Mouse (Mus musculus): Measurements from ENCODE around the gene Itln1. TPM values are rescaled to one million over a fixed set of nuclear protein-coding genes. Genes with fewer than 3 reads are reported as not detected.

The Itln1 gene
- total RNA-seq, 2 experiments from 2014 or later, result not detected

- no peak for DNase-seq (ENCODE audit: low spot score in 2 of 2)
Measured at GRCm38 (mm10) chr1:171470371-171470871, 64.7 kb downstream of the Itln1 start.

GRCm38 (mm10) chr1:171469678-171470077 is 65.4 kb downstream of the Itln1 start:
- no peak for DNase-seq (ENCODE audit: low spot score in 2 of 2)

Other genes starting within 250 kb of the Itln1 start
- gene Usp21, start 247.3 kb downstream of the Itln1 start, total RNA-seq (2021), result 10 to 100 TPM; 51.4 to 56.0 TPM
- 100 to 1,000 TPM; 138 to 155 TPM for gene Ufc1, start 240.3 kb downstream of the Itln1 start, total RNA-seq (2021)
- 10 to 100 TPM; 41.2 to 43.1 TPM for gene Dedd, start 206.1 kb downstream of the Itln1 start, total RNA-seq (2021)
- 10 to 100 TPM; 62.0 to 68.3 TPM for gene Nit1, start 189.6 kb downstream of the Itln1 start, total RNA-seq (2021)
- gene Pfdn2, start 189.6 kb downstream of the Itln1 start, total RNA-seq (2021), result 100 to 1,000 TPM; 120 to 125 TPM
- 1 to 10 TPM; 6.2 to 6.8 TPM for gene Klhdc9, start 174.5 kb downstream of the Itln1 start, total RNA-seq (2021)
- gene Nectin4, start 165.2 kb downstream of the Itln1 start, total RNA-seq (2021), result under 1 TPM; 0.34 to 0.59 TPM
- 1 to 10 TPM; 3.2 to 4.7 TPM for gene Arhgap30, start 146.3 kb downstream of the Itln1 start, total RNA-seq (2021)
- gene Usf1, start 124.0 kb downstream of the Itln1 start, total RNA-seq (2021), result 10 to 100 TPM; 81.4 to 84.8 TPM
- 10 to 100 TPM in 1 of 2 experiments, 1 to 10 TPM in 1; 6.3 to 15.1 TPM for gene Tstd1, start 116.4 kb downstream of the Itln1 start, total RNA-seq (2021)
- gene F11r, start 97.8 kb downstream of the Itln1 start, total RNA-seq (2021), result 10 to 100 TPM; 43.0 to 47.0 TPM
- 1 to 10 TPM; 8.5 to 9.1 TPM for gene Alyref2, start 31.8 kb downstream of the Itln1 start, total RNA-seq (2021)
- gene Cd244a, start 23.9 kb upstream of the Itln1 start, total RNA-seq (2021), result under 1 TPM; 0.14 to 0.31 TPM
- 1 to 10 TPM in 1 of 2 experiments, under 1 TPM in 1; 0.73 to 1.3 TPM for gene Ly9, start 72.1 kb upstream of the Itln1 start, total RNA-seq (2021)
- under 1 TPM; 0.31 to 0.93 TPM for gene Slamf7, start 117.7 kb upstream of the Itln1 start, total RNA-seq (2021)
- gene Cd48, start 146.7 kb upstream of the Itln1 start, total RNA-seq (2021), result 1 to 10 TPM; 2.0 to 3.1 TPM
- gene Slamf1, start 231.8 kb upstream of the Itln1 start, total RNA-seq (2021), result under 1 TPM; 0.14 to 0.17 TPM